16 mouse cellular contexts compared by ENCODE assay signal in the genomic region with DNA sequence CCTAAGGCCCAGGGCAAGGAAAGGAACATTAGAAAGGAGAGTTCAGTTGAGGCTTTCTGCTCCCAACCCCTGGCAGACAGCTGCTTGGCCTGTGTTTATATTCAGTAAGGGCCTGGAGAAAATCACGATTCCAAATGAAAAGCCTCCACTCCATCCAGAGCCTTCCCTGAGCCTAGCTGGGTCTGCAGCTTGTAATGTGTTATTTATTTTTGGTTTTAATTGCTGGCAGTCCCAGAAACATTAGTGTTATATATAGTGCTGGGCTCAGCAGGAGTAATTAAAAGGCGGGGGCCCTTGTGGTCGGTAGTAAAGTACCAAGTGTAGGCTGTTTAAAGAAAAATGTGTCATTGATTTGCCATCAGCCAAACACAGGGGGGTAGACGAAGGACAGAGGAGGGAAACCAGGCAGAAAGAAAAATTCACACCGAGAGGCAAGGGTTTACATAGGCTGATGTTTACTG.
DNase-seq lines count a peak whose midpoint lies in the region; ATAC-seq lines count a peak whose summit lies in the region.
"Had no signal": no experiment of that assay in that cellular context is flagged by ENCODE, and none has a peak within 500 bp of the region (broad histone marks: within the 10 kb centered on the region; RNA-seq: fewer than 3 reads in every experiment).

No protein-coding gene starts in this region.

- no peaks in the 10 kb centered on the region for H3K9me3 ChIP-seq in lung, embryonic 16.5 days (ENCODE audit: control insufficient read depth, low read length)
- H3K9me3 ChIP-seq in stomach, embryonic 16.5 days (replicated peaks; ENCODE audit: control insufficient read depth, low read length): no peaks in the 10 kb centered on the region
- H3K9me3 ChIP-seq: neural tube, embryonic 15.5 days had no signal

- no peak overlapping the region for H3K9ac ChIP-seq in lung, embryonic 16.5 days (ENCODE audit: low read length)
- H3K9ac ChIP-seq in stomach, embryonic 16.5 days (ENCODE audit: low read length): no peak overlapping the region
- H3K9ac ChIP-seq: liver, embryonic 12.5 days; neural tube, embryonic 15.5 days had no signal

- H3K27ac ChIP-seq in lung, embryonic 16.5 days (ENCODE audit: low read length): 0 out of 2 replicates have a peak overlapping the region, but pooled peaks have one; percentile 5
- peak overlapping the region; percentile 51 for H3K27ac ChIP-seq in stomach, embryonic 16.5 days (ENCODE audit: low read length)
- H3K27ac ChIP-seq: heart, adult 2 months; liver, embryonic 12.5 days; neural tube, embryonic 15.5 days had no signal

- no peak overlapping the region for H3K4me3 ChIP-seq in lung, embryonic 16.5 days (ENCODE audit: low read length)
- H3K4me3 ChIP-seq in stomach, embryonic 16.5 days (replicated peaks; ENCODE audit: low read length): no peak overlapping the region
- H3K4me3 ChIP-seq: heart, adult 2 months; liver, embryonic 12.5 days; neural tube, embryonic 15.5 days had no signal

- H3K4me2 ChIP-seq in lung, embryonic 16.5 days (ENCODE audit: low read depth, low read length): no peak overlapping the region
- H3K4me2 ChIP-seq in stomach, embryonic 16.5 days (ENCODE audit: low read depth, low read length): no peak overlapping the region
- H3K4me2 ChIP-seq: liver, embryonic 12.5 days; neural tube, embryonic 15.5 days had no signal

- ATAC-seq in lung, embryonic 16.5 days (ENCODE audit: low read depth): peak; percentile 62; the same call in 1 of the 2 replicates
- ATAC-seq in stomach, embryonic 16.5 days (ENCODE audit: insufficient read depth, low FRiP score): peak; percentile 83
- no peak for ATAC-seq in granulocyte monocyte progenitor cell, adult 5-6 weeks (replicated peaks; ENCODE audit: poor library complexity, severe bottlenecking)
- ATAC-seq: forebrain, embryonic 16.5 days; liver, embryonic 12.5 days; midbrain, embryonic 16.5 days had no signal

- H3K36me3 ChIP-seq in lung, embryonic 16.5 days (ENCODE audit: control insufficient read depth, insufficient read depth, low read length): no peaks in the 10 kb centered on the region
- H3K36me3 ChIP-seq in stomach, embryonic 16.5 days (ENCODE audit: control insufficient read depth, insufficient read depth, low read length): no peaks in the 10 kb centered on the region
- H3K36me3 ChIP-seq: liver, embryonic 12.5 days; neural tube, embryonic 15.5 days had no signal

- 15% methylated on average over 5 of the region's 5 CpGs for WGBS in lung, embryonic 16.5 days
- 12% methylated on average over 5 of the region's 5 CpGs for WGBS in stomach, embryonic 16.5 days

- H3K27me3 ChIP-seq in lung, embryonic 16.5 days (ENCODE audit: control insufficient read depth, insufficient read depth, low read depth, low read length): no peaks in the 10 kb centered on the region
- H3K27me3 ChIP-seq in stomach, embryonic 16.5 days (ENCODE audit: control insufficient read depth, insufficient read depth, low read length): no peaks in the 10 kb centered on the region
- H3K27me3 ChIP-seq: liver, embryonic 12.5 days had no signal

- peaks cover 12% of the 10 kb centered on the region for H3K4me1 ChIP-seq in lung, embryonic 16.5 days (replicated peaks; ENCODE audit: control insufficient read depth, insufficient read depth, low read length)
- peaks cover 16% of the 10 kb centered on the region for H3K4me1 ChIP-seq in stomach, embryonic 16.5 days (ENCODE audit: control insufficient read depth, insufficient read depth, low read length)
- H3K4me1 ChIP-seq: liver, embryonic 12.5 days had no signal

- DNase-seq in heart, adult 18-20 months: peak; percentile 8 to 12
- DNase-seq in heart, adult 8-10 months (ENCODE audit: low spot score): no peak
- DNase-seq in lung, adult 18-20 months: no peak
- DNase-seq in forelimb bud, embryonic 11.5 days (ENCODE audit: low read depth, low spot score): peak; percentile 68
- no peak for DNase-seq in adrenal gland, postnatal 25 days
- DNase-seq: cerebellum, adult 9-10 months; heart, adult 2 months; kidney, adult 2 months; thymus, postnatal 14 days had no signal

Comparison
In these comparisons a context has a peak if more than half of its experiments do, and no peak if none do; other contexts are left out.
1. DNase-seq: peak in heart, adult 18-20 months (2 of 2) and forelimb bud, embryonic 11.5 days (single experiment); none in heart, adult 8-10 months (single experiment), lung, adult 18-20 months (0 of 2) and adrenal gland, postnatal 25 days (single experiment).